Mouse (Mus musculus) urinary bladder, postnatal 10 days (tissue): Measurements from ENCODE around the gene Tbc1d21.

Source experiments
- DNase-seq: peaks from one replicate; pipeline ENCODE4 v3.0.0; 2022; ENCODE audit warnings: low spot score

Gene Tbc1d21

DNA sequence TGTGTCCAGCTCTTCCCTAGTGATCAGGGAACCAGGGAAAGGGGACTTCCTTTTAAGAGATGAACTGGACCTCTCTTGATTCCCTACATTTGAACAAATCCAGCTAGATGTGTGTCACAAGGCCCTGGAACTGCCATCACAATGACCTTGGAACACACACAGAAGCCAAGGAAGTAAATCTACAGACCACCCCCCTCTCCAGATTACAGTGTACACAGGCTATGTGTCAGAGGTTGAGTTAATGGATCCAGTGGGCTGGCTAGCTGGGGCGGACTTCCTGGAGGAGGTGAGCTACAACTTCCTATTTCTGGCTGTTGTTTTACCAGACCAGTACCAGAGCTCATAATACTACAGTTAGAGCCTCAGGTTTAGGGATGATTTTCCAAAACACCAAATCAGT, at the start of gene Tbc1d21:
Gene Tbc1d21 (minus strand): TSS at position 101 of the 400 bp plus-strand sequence.
- no peak for DNase-seq

DNA sequence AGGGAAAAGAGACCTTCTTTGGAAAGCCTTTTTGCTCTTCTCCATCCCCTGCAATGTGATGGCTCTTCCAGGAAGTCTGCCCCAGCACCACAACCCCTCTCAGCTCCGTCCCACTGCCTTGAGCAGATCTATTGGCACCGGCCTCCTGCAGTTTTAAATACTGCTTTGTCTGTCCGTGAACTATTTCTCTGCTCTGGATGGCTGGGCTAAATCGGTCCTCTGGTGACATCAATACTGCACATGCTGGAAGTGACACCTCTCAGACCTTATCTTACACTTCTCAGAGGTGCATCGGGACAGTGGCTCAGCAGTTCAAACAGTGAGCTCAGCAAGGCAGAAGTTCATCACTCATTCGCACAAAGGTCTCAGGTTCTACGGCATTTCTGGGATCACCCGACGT, 41.3 kb upstream of the Tbc1d21 start:
- DNase-seq, result no peak

DNA sequence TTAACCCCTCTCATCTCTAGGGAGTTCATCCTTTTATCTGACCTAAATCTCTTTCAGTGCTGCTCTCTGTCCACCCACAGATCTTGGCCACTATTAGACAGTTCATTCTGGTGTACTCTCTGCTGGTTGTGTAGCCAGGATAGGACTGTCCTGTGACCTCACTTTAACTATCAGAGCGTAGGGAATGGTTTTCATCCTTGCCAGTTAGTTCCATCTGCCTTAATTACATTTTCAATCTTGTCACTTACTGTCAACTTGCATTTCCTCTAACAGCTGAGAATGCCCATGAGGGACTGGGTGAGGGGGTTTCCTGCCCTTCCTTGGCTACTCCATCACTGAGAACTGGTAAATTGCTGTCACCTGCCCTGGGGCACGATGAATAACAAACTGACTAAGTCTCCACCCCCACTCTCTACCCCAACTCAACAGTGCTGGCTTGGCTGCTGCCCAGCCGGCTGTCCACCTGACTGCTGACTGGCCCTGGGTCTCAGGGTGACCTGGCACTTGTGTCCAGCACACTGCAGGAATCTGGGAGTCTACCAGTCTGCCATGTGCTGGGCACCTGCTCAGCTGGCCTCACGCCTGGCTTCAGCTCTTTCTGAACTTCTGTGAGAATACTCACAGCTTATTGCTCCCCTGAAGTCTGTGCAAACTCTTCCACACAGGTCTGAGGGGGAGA, 39.9 kb upstream of the Tbc1d21 start:
- no peak for DNase-seq

DNA sequence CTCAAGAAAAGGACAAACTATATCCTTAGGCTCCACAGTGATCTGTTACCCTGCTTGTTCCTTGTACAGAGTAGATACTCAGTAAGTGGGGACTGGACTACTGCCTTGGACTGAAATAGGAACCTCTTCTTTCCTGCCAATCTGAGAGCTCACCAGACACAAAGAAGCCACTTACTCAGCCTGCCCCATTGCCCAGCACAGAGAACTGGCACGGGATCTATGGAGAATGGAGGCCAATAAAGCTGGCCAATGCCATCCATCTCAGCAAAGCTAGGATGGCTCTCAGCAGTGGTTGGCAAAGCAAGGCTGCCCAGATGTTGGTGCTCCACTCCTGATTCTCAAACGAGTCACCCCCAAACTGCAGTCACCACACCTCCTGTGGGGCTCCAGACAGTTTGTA, 39.0 kb upstream of the Tbc1d21 start:
- DNase-seq, result no peak

DNA sequence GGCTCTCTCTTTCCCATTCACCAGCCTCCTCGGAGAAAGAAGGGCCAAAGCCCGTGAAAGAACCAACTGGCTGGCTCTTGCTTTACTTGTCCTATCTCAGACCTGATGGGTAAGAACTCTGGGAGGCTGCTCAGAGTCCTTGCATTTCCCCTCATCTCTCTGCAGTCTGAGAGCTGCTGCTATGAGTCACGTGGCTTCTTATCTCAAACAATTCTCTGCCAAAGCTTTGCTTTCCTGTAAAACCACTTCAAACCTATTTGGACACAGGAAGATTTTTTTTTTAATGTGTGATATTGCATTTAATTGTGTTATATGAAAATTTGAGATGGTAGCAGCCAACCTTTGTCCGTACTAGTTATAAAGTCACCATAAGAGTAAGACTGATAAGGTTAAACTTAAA, 34.2 kb upstream of the Tbc1d21 start:
- DNase-seq, result no peak

DNA sequence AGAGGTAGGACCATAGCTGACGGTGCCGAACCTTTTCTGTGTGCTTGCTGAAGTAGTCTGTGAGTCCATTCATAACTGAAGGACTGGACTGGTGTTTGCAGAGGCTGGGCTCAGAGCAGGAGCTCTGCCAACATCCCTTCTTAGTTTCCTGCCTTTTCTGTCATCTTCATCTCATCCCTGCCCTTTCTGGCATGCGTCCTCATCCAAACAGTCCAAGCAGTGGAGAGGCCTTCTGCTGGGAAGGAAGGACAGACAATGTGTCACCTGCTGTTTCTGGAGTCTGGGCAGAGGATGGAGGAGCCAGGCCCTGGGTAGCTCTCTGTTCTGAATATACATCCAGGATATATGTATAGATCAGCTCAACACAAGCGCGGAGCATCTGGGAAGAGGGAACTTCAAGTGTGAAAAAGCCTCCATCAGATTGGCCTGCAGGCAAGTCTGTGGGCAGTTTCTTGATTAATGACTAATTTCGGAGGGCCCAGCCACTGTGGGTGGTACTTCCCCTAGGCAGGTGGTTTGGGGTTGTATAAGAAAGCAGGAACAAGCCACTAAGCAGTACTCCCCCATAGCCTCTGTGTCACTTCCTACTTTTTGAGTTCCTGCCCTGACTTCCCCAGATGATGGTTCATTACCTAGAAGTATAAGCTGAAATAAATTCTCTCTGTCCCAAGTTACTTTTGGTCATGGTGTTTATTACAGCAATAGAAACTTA, 31.3 kb upstream of the Tbc1d21 start:
- no peak for DNase-seq

DNA sequence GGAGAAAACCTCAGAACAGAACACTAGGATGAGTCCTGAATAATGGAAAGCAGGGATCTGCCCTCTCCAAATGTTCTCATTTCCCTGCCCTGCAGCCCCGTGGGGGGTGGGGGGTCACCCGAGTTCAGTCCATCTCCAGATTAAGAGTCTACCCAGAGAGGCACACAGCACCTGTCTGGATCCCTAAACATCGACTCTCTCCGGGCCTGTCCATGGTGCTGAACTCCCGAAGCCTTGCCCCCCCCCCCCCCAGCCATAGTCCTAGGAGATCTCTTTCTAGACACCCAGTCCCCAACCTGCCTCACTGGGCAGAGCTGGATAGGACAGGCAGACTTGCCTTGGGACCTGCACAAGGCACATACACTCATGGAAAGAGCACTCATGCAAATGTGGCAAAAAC, 29.4 kb upstream of the Tbc1d21 start:
- no peak for DNase-seq

DNA sequence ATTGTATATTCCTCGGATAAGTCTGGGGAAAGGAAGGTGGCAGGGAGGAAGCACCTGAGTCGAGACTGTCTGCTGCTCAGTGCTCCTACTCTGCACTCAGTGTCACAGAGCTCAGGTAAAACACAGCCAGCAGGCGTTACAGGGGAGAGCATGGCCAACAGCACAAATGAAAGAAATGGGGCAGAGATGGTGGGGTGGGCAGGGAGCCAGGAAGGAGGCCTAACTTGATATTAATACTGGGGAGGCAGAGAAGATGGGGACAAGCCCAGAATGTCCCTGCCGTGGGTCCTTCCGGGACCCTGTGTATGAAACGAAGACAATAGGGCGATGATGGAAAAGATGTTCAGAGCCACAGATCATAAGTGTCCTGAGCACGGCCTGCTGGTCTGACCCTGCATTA, 24.4 kb upstream of the Tbc1d21 start:
- no peak for DNase-seq

DNA sequence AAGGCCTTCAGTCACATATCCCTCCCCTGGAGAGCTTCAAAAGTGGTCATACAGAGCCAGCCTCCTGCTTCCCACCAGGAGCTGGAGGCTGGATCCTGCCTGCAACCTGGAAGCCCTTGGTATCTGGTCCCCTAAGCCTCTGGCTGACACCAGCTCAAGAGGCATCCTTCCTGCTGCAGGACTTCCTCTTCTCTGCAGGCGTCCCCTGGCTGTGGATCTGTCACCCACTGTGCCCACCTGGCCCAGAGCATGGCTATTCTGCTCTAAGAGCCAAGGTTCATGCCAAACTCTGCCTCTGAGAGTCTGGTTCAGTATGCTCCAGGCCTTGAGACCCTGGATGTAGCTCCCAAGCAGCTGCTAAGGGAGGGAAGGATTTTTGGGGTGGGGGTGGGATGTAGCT, 23.6 kb upstream of the Tbc1d21 start:
- no peak for DNase-seq

DNA sequence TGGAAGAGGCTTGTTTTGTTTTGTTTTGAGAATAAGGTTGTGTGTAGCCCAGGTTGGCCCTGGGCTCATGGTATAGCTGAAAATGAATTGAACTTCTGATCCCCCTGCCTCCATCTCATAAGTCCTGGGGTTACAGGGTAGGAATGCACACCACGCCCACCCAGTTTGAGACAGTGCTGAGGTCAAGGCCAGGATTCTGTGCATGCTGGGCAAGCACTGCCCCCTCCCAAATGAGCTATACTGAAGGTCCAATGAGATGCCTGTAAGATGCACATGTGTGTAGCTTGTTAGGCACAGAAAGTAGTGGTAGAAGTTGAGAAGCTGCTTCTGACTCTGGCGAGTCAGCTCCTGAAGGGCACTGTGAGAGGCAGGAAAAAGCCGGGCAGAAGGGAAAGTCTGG, 18.1 kb upstream of the Tbc1d21 start:
- DNase-seq, result no peak

DNA sequence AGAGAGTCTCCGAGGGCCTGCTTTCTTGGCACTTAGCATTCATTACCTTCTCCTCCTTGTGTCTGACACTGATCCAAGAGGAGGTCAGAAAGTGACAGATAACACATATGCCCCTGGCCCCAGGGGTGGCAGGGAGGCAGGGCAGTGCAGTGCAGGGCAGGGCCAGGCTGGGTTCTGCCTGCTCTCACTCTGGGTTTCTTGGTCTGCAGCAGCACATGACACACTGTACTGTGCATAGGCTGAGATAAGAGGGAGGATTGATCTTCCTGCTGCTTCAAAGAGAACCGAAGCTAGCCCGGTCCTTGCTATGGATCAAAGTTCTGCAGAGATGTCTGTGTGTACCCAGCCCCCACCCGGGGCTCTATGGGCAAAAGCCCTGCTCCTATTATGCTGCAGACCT, 8.6 kb upstream of the Tbc1d21 start:
- no peak for DNase-seq

DNA sequence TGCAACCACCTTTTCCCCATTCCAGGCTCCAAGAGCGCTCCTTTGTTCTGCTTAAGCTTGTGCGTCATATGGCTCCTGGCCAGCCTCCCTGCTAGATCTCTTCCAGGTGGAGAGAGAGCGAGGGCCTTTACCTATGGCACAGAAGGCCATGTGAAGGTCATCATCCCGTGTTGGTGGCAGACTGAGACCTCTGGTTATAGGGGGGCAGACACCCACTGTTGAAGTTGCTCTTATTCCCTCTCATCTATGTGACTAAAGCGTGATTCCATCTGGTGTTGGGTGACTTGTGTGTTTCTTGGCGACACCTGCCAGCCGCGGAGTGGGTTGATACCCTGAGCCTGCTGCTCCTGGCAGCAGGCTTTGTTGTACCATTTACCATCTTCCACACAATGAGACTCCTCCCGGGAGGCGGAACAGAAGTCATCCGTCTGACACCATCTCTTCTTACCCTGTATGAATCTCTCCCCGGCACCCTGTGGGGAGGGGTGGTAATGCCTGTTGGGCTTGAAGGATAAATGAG, 3.7 kb upstream of the Tbc1d21 start:
- no peak for DNase-seq

DNA sequence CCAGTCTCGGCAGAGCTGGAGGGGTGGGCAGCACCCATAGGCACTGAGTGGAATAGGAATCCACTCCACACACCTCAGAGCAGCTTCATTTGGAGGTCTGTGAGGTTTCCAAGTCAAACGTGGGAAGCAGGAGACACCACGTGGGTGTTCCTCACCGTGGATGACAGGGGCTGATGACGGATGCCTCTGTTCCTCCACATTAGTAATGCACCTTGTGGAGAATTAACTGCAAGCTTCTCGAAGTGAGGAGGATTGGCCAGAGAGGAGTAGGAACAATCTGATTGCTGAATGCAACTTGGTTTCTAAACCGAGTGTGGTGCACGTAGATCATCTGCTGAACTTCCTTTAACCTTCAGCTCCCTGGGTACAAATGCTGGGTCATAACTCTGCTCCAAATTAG, 1.7 kb upstream of the Tbc1d21 start:
- no peak for DNase-seq

DNA sequence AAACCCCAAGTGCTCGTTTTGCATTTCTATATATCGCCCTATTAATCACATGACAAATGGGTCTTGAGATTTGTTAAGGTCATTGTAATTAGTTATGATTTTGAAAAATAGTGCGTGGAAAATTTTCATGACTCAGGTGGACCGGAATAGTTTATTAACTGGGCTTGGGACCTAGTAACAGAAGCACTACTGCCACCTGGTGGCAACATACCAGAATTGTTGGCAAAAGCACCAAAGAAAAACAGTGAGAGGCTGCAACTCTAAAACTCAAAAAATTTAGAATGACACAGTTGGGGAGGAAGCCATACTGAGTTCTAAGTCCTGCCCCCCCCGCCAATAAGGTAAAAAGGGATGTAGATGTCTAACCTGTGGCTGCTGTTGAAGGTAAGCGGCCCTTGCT, 611 bp downstream of the Tbc1d21 start:
- no peak for DNase-seq

DNA sequence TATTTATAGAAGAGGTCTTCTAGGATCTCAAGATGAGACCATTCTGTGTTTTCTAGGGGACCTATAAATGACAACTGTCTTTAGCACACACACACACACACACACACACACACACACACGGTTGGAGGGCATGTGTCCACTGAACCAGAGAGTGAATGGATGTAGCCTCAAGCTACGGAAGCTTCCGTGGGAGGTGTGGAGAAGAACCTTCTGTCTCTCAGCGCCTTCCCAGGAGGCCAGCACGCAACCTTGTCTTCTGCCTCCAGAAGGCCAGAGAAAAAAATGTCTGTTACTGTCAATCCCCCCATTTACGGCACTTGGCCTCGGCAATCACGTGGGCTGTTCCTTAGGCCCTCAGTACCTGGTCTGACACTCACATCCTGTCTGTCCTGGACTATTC, 5.9 kb downstream of the Tbc1d21 start:
- no peak for DNase-seq

DNA sequence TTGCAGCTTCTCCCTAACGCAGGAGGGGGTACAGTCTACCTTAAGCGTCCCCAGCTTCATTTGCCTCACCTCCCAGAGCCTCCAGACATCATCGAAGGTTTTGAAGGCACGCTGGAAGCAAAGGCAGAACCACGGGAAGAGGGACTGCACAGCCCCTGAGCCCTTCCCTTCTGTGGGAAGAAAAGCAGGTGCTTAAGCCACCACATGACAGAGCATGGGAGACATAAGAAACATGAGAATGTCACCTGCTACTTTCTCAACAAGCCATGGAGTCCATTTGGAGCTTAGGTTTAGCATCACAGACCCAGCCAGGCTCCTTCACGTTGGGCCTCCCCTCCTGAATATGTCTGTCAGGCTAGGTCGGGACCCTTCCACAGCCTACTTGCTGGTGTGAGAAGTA, 8.3 kb downstream of the Tbc1d21 start:
- no peak for DNase-seq

DNA sequence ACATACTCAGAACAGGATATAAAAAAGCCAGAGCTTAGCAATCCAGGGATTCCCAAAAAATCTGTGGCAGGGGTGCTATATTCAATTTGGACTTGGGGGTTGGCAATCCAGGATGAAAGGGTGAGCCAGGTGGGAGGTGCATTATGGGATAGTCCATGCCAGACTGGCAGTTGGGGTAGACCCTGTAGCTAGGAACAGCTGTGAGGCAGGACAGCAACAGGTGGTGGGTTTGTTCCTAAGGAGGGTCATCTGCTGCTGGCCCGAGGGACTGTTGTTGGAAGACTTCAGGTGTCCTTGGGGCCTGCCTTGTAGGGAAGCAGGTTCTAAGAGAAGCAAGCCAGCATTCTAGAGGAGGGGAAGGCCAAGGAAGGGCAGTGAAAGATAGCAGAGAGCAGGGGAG, 8.9 kb downstream of the Tbc1d21 start:
- DNase-seq, result no peak

DNA sequence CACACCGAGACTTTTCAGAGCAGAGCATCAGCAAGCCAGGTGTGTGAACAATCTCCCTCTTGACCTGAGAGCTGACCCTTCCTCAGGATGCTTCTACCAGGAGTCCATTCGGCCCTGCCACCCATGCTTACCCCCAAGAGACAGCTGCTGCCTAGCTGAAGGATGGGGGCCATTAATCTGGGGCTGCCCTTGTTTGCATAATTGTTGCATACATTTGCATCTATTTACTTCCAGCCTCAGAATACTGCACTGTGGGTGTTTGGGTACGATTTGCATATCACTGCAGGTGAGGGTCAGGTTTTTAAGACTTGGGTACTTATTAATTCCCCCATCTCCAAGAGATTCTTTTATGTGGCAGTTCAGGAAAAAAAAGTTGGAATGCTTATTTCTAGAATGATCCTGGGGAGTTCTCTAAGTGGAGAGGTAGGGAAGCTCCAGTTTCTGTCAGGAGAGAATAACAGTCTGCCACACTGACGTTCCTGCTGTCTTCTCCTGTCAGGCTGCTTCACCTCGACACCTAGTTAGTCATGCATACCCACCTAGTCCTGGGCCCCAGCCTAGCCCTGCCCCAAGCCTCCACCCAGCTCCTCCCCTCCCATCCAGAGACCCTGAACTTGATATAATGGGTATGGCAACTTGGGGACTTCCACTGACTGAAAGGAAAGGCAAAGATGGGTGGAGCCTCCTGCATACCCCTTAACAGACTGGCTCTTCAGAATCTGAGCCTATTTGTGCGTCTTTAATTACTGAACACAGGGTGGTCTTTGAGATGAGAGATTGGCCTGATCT, 14.8 kb downstream of the Tbc1d21 start:
- DNase-seq, result no peak

DNA sequence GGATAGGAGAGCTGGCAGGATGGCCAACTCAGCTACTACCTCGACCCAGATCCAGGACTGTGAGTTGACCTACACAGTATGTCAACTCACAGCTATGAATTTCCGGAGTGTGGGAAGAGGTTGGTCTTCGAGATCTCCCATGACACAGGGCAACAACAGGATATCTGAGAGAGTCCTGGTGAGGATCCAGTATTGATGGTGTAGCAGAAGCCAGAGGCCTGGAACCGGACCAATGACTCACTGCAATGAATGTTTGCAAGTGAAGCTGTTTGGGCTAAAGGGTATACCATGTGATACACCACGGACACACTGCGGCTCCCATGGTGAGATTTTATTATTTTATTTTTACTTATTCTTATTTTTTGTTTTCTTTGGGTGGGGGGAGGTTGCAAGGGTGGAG, 15.6 kb downstream of the Tbc1d21 start:
- no peak for DNase-seq

DNA sequence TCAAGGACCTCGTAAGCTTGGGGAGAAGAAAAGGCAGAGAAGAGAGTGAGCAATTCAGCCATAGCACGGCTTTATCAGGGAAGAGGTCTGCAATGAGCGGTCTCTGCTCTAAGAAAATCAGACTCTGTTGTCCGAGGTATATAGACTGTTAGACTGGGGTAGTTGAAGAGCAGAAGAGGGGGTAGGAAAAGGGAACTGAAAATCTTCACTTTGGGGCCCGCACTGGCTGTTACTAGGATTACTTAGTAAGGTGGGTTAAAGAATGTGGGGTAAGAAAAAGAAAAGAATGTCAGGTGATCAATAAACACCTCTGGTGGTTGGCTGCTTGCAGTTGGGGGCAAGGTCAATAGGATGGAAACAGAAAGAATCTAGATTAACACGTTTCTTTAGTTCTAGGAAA, 17.0 kb downstream of the Tbc1d21 start:
- no peak for DNase-seq

DNA sequence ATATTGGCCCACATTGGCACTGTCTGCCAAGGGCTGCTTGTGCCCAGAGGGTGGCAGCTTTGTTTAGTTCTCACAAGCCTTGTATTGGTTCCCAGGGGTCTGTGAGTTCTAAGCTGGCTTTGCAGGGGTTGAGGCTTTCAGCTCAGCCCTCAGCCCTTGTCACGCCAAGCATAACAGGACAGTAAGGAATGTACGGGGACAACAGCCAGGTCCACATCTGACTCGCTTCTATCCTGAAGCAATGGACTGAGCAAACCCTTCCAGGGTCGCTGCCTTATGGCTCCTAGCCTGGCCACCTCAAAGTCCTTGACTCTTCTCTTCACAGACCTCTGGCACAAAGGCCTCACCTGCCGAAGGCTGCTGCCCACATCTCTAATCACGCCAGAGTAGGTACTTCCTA, 22.5 kb downstream of the Tbc1d21 start:
- DNase-seq, result no peak

DNA sequence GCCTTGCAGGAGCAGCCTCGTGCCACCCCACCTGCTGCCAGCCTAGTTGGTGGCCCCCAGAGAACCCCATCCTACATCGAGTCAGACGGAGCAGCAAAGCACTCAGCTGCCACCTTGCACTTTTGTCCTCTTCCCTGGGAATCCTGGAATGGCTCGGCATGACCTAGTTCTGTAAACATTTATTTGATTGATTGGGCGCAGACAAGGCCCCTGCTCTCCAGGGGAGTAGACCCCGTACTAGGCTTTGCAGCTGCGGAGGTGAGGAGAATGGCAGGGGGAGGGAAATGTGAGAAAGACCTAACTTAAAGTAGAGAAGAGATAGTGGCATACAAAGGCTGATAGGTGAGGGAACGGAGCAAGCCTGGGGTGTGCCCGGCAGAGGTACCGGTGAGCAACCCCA, 23.8 kb downstream of the Tbc1d21 start:
- no peak for DNase-seq

DNA sequence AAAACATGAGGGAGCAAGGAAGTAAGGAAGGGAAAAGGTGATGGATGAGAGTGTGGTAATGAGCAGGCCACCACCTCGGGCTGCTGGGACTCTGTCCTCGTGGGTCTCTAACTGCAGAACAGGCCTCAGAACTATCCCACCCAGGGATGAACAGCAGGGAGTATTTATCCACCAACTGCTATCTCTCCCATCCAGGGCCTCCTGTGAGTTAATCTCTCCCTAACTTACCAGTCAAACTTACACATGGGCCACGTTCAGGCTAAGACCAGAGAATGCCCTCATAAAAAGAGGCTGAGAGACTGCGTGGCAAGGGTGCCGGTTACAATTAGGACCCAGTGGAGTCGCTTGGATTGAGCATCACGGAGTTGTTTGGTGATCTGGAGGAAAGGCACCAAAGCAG, 24.3 kb downstream of the Tbc1d21 start:
- no peak for DNase-seq
